Mouse (Mus musculus): ENCODE results near the gene Fktn. TPM values are rescaled to one million over a fixed set of nuclear protein-coding genes. Genes with fewer than 3 reads are reported as not detected.

Gene Fktn
- polyA plus RNA-seq, 1 experiment from 2014 or later: 3.8 TPM

Other genes starting within 250 kb of the Fktn start
- gene Fsd1l, start 82.5 kb upstream of the Fktn start, polyA plus RNA-seq (2015; fragmentation: Nextera tagmentation; extraction: Ambion mirVana): 1.1 and 1.9 TPM in 2 replicates
- not detected in 2 replicates for gene Tal2, start 65.7 kb downstream of the Fktn start, polyA plus RNA-seq (2015; fragmentation: Nextera tagmentation; extraction: Ambion mirVana)
- gene Tmem38b, start 112.0 kb downstream of the Fktn start, polyA plus RNA-seq (2015; fragmentation: Nextera tagmentation; extraction: Ambion mirVana): 3.5 and 4.3 TPM in 2 replicates